Mouse (Mus musculus) c-Kit-positive CD71-positive TER-119-negative erythroid progenitor cells, embryonic 14.5 days (primary cell): Measurements from ENCODE around the gene Capsl.

Experiments
- DNase-seq: peaks from one replicate; pipeline ENCODE4 v3.0.0-alpha.2; 2013; ENCODE audit warnings: low read depth

The Capsl gene

GRCm38 (mm10) chr15:9435534-9436180 lies at the start of gene Capsl:
Gene Capsl (plus strand): TSS chr15:9436028.
- DNase-seq, result no peak

GRCm38 (mm10) chr15:9409475-9409874 lies 26.4 kb upstream of the Capsl start:
- no peak for DNase-seq

- no peak for DNase-seq
Observed at GRCm38 (mm10) chr15:9421163-9421562, 14.7 kb upstream of the Capsl start.

DNA sequence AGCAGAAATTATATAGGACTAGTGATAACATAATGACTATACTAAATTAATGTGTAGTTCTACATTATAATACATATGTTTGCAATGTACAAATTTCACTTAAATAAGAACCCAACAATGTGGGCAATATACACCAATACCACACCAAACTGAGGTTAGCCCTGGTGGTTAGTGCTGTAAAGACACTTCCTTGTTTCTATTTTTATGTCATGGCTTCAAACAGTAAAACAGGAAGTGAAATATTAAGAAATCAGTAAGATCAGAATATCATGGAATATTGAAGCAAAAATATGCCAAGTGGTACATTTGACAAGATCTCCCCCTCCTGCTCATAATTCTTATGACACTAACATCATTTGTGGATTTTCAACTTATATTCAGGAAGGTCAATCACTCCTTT lies 8.0 kb upstream of the Capsl start:
- no peak for DNase-seq

DNA sequence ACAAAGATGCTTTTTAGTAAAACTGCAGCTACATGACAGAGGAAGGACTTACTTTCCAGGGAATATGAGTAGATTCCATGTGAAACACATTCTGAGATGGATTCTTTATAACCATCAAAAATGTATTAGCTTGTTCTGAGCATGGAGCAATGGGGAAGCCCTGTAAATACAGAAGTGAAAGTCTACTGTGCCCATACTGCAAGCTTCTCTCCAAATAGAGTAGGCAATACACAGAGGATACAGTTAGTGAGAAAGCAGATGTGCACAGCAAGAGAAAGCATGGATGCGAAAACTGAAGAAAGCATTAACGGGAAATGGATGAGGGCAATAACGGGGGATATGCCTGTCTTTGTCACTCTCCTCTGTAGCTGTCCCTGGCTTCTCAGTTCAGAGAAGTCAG lies 6.0 kb upstream of the Capsl start:
- no peak for DNase-seq

DNA sequence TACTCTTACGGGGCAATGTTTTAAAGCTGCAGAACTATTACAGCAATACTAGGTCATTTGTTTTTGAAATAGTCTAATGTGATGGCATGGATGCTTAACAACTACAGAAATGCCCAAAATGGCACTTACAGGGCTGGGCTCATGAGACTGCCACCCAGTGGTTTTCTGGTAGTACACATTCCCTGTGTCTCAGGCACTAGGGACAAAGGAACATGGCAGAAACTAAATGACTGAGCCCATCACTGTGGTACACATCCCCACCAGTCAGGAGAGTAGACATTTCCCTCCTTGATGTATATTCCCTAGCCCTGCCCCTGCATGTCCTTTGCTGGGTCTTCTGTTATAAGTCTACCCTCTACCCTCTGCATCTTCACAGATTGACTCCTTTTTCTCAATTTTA lies 16.2 kb downstream of the Capsl start:
- DNase-seq, result no peak

- DNase-seq, result no peak
Observed at GRCm38 (mm10) chr15:9452842-9453241, 17.0 kb downstream of the Capsl start.

DNA sequence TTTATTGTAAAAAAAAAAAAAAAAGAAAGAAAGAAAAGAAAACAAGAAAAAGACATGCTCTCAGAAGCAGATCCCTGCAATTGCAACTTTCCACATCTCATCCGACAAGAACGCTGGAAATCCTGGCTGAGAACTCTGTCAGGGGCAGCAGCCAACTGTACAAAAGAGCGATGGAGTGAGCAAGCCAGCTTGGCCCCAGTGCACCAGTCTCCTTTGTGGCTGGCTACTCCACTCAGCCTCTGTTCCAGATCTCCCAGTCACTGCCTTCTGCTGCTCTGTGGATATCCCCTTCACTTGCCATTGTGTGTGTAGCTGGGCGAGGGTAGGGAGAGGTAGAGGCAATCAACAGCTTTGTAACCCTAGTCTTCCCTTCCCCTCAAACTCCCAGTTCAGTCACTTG lies 18.4 kb downstream of the Capsl start:
- no peak for DNase-seq

- no peak for DNase-seq
Observed at GRCm38 (mm10) chr15:9455241-9455640, 19.4 kb downstream of the Capsl start.

GRCm38 (mm10) chr15:9463521-9464027 lies 27.7 kb downstream of the Capsl start:
- DNase-seq, result no peak

GRCm38 (mm10) chr15:9464039-9464438 lies 28.2 kb downstream of the Capsl start:
- no peak for DNase-seq

- no peak for DNase-seq
Observed at GRCm38 (mm10) chr15:9471053-9471685, 35.3 kb downstream of the Capsl start.

DNA sequence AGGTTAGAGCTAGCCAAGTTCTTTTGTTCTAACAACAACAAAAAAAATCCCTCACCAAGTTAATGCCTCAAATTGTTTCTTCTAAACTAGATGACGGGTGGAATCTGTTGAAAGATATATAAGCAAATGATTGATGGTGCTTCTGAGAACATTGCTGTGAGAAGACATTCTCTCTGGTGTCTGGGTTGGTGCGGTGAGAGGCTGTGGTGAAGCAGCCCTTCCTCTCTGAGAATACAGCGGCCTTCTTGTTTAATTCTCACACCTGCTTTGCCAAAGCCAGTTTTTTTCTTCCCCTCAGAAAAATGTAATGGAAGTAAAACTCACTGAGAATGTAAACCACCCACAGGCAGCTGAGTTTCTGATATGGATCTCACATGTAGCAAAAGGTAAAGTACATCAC lies 36.3 kb downstream of the Capsl start:
- DNase-seq, result no peak

DNA sequence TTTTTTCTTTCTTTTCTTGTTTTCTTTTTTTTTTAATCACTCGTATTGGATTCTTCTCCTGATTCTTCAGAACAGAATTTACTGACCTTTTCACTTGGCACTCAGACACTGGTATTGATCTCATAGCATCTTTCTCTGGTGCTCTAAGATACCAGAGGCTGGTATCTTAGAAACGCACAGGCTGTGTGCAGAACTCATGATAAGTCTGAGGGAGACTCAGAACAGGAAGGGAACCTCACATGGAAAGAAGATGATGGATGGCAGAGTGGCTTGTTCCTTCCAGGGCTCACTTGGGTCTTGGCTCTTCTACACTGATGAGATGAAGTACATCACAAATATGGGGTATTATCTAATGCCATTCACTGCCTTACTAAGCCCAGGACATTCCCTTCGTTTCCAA lies 36.8 kb downstream of the Capsl start:
- peak; percentile 61 for DNase-seq

- DNase-seq, result no peak
Observed at GRCm38 (mm10) chr15:9473188-9473587, 37.4 kb downstream of the Capsl start.

DNA sequence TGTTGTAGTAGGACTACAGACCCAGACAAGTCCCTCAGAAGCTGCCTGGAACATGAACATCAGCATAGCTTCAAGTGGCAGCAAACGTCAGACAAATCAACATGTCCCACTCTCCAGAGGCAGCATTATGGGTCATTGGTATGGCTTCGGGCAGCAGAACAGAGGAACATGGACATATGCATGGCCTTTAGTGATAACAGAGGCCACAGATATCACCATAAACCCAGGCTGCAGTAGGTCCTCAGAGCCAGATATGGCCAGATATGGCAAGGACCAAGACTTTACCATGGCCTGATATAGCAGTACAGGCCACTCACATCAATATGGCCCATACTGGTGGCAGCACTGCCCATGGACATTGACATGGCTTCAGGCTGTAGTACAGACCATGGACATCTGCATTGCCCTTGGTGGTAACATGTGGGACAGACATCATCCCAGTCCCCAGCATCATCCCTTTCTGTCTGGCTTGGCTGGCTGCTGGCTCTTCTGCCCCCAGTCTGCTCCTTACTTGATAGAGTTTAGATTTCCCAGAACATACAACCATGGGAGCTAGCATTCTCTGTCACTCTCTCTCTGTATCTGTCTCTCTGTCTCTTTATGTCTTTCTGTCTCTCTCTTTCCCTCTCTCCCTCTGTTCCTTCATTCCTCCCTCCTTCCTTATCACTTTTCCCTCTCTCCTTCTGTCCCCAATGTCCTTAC lies 53.7 kb downstream of the Capsl start:
- no peak for DNase-seq

DNA sequence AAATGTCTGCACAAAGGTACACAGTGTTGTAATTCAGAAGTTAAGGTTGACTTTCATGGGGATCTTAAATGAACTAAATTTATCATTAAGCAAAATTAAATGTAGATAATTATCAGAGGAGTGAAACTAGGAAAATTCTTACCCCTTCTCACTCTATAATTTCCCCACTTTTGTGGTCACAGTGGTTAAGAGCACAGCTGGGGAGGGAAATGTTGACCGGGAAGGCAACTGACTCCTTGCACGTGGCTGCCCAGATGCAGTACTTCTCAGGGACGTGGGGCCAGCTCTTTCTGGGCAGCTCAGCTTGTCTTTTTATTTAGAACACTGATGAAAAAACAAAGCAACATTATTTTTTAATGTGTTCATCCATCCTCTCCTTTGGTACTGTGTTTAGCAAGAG lies 56.2 kb downstream of the Capsl start:
- no peak for DNase-seq
